Comparison of ENCODE assay signal across 20 mouse cellular contexts in the genomic region with DNA sequence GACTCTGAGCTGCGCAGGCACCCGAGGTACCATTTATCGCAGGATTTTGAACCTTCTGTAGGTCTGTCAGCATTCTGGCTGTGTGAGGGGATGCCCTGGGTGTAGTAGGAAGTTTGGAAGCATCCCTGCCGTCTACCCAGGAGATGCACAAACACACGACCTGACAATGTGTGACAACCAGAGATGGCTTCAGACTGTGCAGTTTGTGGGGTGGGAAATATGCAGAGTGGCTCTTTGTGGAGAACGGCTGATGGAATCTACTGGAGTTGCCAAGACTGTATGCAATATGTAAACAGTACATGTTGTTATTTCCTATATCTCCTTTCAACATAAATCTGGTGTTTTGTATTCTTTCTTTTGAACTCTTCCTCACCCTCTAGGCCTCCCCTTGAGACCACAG. TPM values are rescaled to one million over a fixed set of nuclear protein-coding genes. Genes with fewer than 3 reads are reported as not detected.
DNase-seq lines count a peak whose midpoint lies in the region; ATAC-seq and TF ChIP-seq lines count a peak whose summit lies in the region.
"Had no signal": no experiment of that assay in that cellular context is flagged by ENCODE, and none has a peak within 500 bp of the region (broad histone marks: within the 10 kb centered on the region; RNA-seq: fewer than 3 reads in every experiment).

No protein-coding gene starts in this region.

- WGBS in forebrain, embryonic 15.5 days = 46% methylated on average over 6 of the region's 6 CpGs
- 77% methylated on average over 6 of the region's 6 CpGs for WGBS in forebrain, embryonic 13.5 days
- 50% methylated on average over 6 of the region's 6 CpGs for WGBS in kidney, adult 2 months
- 76% methylated on average over 6 of the region's 6 CpGs for WGBS in kidney, embryonic 16.5 days
- 48% methylated on average over 6 of the region's 6 CpGs for WGBS in lung, postnatal 0 days
- WGBS in neural tube, embryonic 15.5 days = 70% methylated on average over 6 of the region's 6 CpGs

- no peaks in the 10 kb centered on the region for H3K27me3 ChIP-seq in forebrain, embryonic 15.5 days
- 0 out of 2 replicates have a peak, but pooled peaks cover 3% of the 10 kb centered on the region for H3K27me3 ChIP-seq in forebrain, embryonic 13.5 days
- H3K27me3 ChIP-seq in kidney, adult 2 months (replicated peaks; ENCODE audit: control insufficient read depth, insufficient read depth, low read length) = no peaks in the 10 kb centered on the region
- no peaks in the 10 kb centered on the region for H3K27me3 ChIP-seq in kidney, embryonic 16.5 days (ENCODE audit: insufficient read depth, low read length)
- no peaks in the 10 kb centered on the region for H3K27me3 ChIP-seq in lung, postnatal 0 days (replicated peaks; ENCODE audit: insufficient read depth, low read length)
- H3K27me3 ChIP-seq in neural tube, embryonic 15.5 days (replicated peaks) = no peaks in the 10 kb centered on the region
- H3K27me3 ChIP-seq: hindbrain, embryonic 15.5 days had no signal

- peak; percentile 35; the same call in 1 of the 2 replicates for ATAC-seq in forebrain, embryonic 15.5 days (replicated peaks)
- ATAC-seq in forebrain, embryonic 13.5 days = no peak
- no peak for ATAC-seq in kidney, embryonic 16.5 days (ENCODE audit: low FRiP score, low TSS enrichment)
- ATAC-seq in lung, postnatal 0 days = peak; percentile 34; the same call in 1 of the 2 replicates
- no peak for ATAC-seq in neural tube, embryonic 15.5 days (ENCODE audit: low FRiP score)
- ATAC-seq: CD4-positive, CD25-positive, alpha-beta regulatory T cell, adult 4 months had no signal

- H3K4me3 ChIP-seq in forebrain, embryonic 15.5 days = no peak overlapping the region
- no peak overlapping the region for H3K4me3 ChIP-seq in forebrain, embryonic 13.5 days
- H3K4me3 ChIP-seq in kidney, adult 2 months (ENCODE audit: insufficient read depth, low read depth, low read length) = no peak overlapping the region
- H3K4me3 ChIP-seq in kidney, embryonic 16.5 days (ENCODE audit: low read length) = no peak overlapping the region
- no peak overlapping the region for H3K4me3 ChIP-seq in lung, postnatal 0 days (ENCODE audit: low read depth, low read length)
- no peak overlapping the region for H3K4me3 ChIP-seq in neural tube, embryonic 15.5 days (replicated peaks)
- H3K4me3 ChIP-seq: embryonic facial prominence, embryonic 10.5 days; heart, embryonic 13.5 days; hindbrain, embryonic 15.5 days had no signal

- no peak overlapping the region for H3K9ac ChIP-seq in forebrain, embryonic 15.5 days (replicated peaks)
- H3K9ac ChIP-seq in forebrain, embryonic 13.5 days = no peak overlapping the region
- H3K9ac ChIP-seq in kidney, embryonic 16.5 days (replicated peaks; ENCODE audit: low read length) = no peak overlapping the region
- H3K9ac ChIP-seq in lung, postnatal 0 days (replicated peaks; ENCODE audit: low read depth) = no peak overlapping the region
- H3K9ac ChIP-seq in neural tube, embryonic 15.5 days (replicated peaks) = no peak overlapping the region
- H3K9ac ChIP-seq: heart, embryonic 13.5 days; hindbrain, embryonic 15.5 days had no signal

- H3K4me2 ChIP-seq in forebrain, embryonic 15.5 days (replicated peaks) = no peak overlapping the region
- H3K4me2 ChIP-seq in forebrain, embryonic 13.5 days = no peak overlapping the region
- H3K4me2 ChIP-seq in kidney, embryonic 16.5 days (replicated peaks; ENCODE audit: low read depth, low read length) = no peak overlapping the region
- no peak overlapping the region for H3K4me2 ChIP-seq in lung, postnatal 0 days (replicated peaks; ENCODE audit: low read depth, low read length)
- no peak overlapping the region for H3K4me2 ChIP-seq in neural tube, embryonic 15.5 days
- H3K4me2 ChIP-seq: heart, embryonic 13.5 days; hindbrain, embryonic 15.5 days had no signal

- peaks cover 16% of the 10 kb centered on the region for H3K4me1 ChIP-seq in forebrain, embryonic 15.5 days
- H3K4me1 ChIP-seq in forebrain, embryonic 13.5 days = peaks cover 10% of the 10 kb centered on the region
- peaks cover 54% of the 10 kb centered on the region for H3K4me1 ChIP-seq in kidney, adult 2 months (ENCODE audit: control insufficient read depth, insufficient read depth, low read length)
- H3K4me1 ChIP-seq in kidney, embryonic 16.5 days (ENCODE audit: insufficient read depth, low read length) = peaks cover 32% of the 10 kb centered on the region
- H3K4me1 ChIP-seq in lung, postnatal 0 days (ENCODE audit: insufficient read depth, low read depth, low read length) = peaks cover 14% of the 10 kb centered on the region
- H3K4me1 ChIP-seq in neural tube, embryonic 15.5 days = peaks cover 8% of the 10 kb centered on the region; the same call in 1 of the 2 replicates

- no peak for TF ChIP-seq EP300 in lung, postnatal 0 days (IDR thresholded peaks at IDR 0.05)

- DNase-seq in kidney, adult 2 months = no peak
- DNase-seq in lung, postnatal 0 days (ENCODE audit: low spot score) = peak; percentile 43
- no peak for DNase-seq in lung, postnatal 4 days
- no peak for DNase-seq in neural tube, embryonic 10.5 days (ENCODE audit: extremely low spot score, low spot score)
- DNase-seq: adrenal gland, adult 8-10 months; adrenal gland, postnatal 36 days; B cell, adult 2 months; cerebellum, adult 2 months; gastrocnemius, postnatal 14 days; heart, postnatal 36 days had no signal

- no peaks in the 10 kb centered on the region for H3K36me3 ChIP-seq in forebrain, embryonic 15.5 days
- no peaks in the 10 kb centered on the region for H3K36me3 ChIP-seq in forebrain, embryonic 13.5 days (ENCODE audit: poor library complexity, severe bottlenecking)
- H3K36me3 ChIP-seq in kidney, adult 2 months (ENCODE audit: control insufficient read depth, insufficient read depth, low read length) = peaks cover 10% of the 10 kb centered on the region
- H3K36me3 ChIP-seq in kidney, embryonic 16.5 days (ENCODE audit: insufficient read depth, low read length) = no peaks in the 10 kb centered on the region
- H3K36me3 ChIP-seq in lung, postnatal 0 days (ENCODE audit: insufficient read depth, low read length) = no peaks in the 10 kb centered on the region
- no peaks in the 10 kb centered on the region for H3K36me3 ChIP-seq in neural tube, embryonic 15.5 days
- H3K36me3 ChIP-seq: embryonic facial prominence, embryonic 10.5 days; G1E; heart, embryonic 13.5 days; hindbrain, embryonic 15.5 days had no signal

- H3K27ac ChIP-seq in forebrain, embryonic 15.5 days (replicated peaks) = no peak overlapping the region
- no peak overlapping the region for H3K27ac ChIP-seq in forebrain, embryonic 13.5 days
- 0 out of 2 replicates have a peak overlapping the region, but pooled peaks have one; percentile 7 for H3K27ac ChIP-seq in kidney, adult 2 months (ENCODE audit: insufficient read depth, low read depth, low read length)
- H3K27ac ChIP-seq in kidney, embryonic 16.5 days (ENCODE audit: low read length) = no peak overlapping the region
- H3K27ac ChIP-seq in lung, postnatal 0 days (ENCODE audit: low read length) = no peak overlapping the region
- peak overlapping the region; percentile 24; the same call in 1 of the 2 replicates for H3K27ac ChIP-seq in neural tube, embryonic 15.5 days (replicated peaks)
- H3K27ac ChIP-seq: embryonic facial prominence, embryonic 10.5 days; heart, embryonic 13.5 days; hindbrain, embryonic 15.5 days had no signal

- no peak for TF ChIP-seq CTCF in kidney, adult 2 months (conservative IDR thresholded peaks at IDR 0.05; ENCODE audit: insufficient read depth, insufficient read length, low read depth, low read length)
- no peak for TF ChIP-seq CTCF in lung, postnatal 0 days (IDR thresholded peaks at IDR 0.05)

- no peak for TF ChIP-seq POLR2A in kidney, adult 2 months (IDR thresholded peaks at IDR 0.05; ENCODE audit: low read depth, low read length)

- H3K9me3 ChIP-seq in forebrain, embryonic 15.5 days = no peaks in the 10 kb centered on the region
- H3K9me3 ChIP-seq in forebrain, embryonic 13.5 days (replicated peaks) = no peaks in the 10 kb centered on the region
- H3K9me3 ChIP-seq in kidney, embryonic 16.5 days (ENCODE audit: low read length) = no peaks in the 10 kb centered on the region
- H3K9me3 ChIP-seq in lung, postnatal 0 days (ENCODE audit: low read length) = no peaks in the 10 kb centered on the region
- H3K9me3 ChIP-seq in neural tube, embryonic 15.5 days (replicated peaks) = no peaks in the 10 kb centered on the region
- H3K9me3 ChIP-seq: embryonic facial prominence, embryonic 10.5 days; G1E; heart, embryonic 13.5 days; hindbrain, embryonic 15.5 days had no signal

RNA-seq across cellular contexts. Expression of a gene that starts 33.0 kb away (rescaled TPM):
- 0.15 TPM in 1 of 2 replicates, not detected in the other for polyA plus RNA-seq in forebrain, embryonic 15.5 days (2015; fragmentation: Nextera tagmentation; extraction: Ambion mirVana)
- polyA plus RNA-seq in forebrain, embryonic 13.5 days (2015; fragmentation: Nextera tagmentation; extraction: Ambion mirVana) = not detected in 2 replicates
- polyA plus RNA-seq in kidney, adult 2 months (2012; rRNA removed) = 0.22 and 0.26 TPM in 2 replicates
- 0.56 and 1.2 TPM in 2 replicates for polyA plus RNA-seq in kidney, embryonic 16.5 days (2015; fragmentation: Nextera tagmentation; extraction: Ambion mirVana)
- 1.7 TPM in 2 replicates for polyA plus RNA-seq in lung, postnatal 0 days (2015; fragmentation: Nextera tagmentation; extraction: Ambion mirVana)
- 0.14 TPM in 1 of 2 replicates, not detected in the other for polyA plus RNA-seq in neural tube, embryonic 15.5 days (2015; fragmentation: Nextera tagmentation; extraction: Ambion mirVana)
- polyA plus RNA-seq: CD4-positive, CD25-positive, alpha-beta regulatory T cell, adult 4 months; cerebellum, adult 2 months; embryonic facial prominence, embryonic 10.5 days; forebrain, embryonic 16.5 days; G1E; heart, embryonic 13.5 days; hindbrain, embryonic 15.5 days had no signal

Comparison
In these comparisons a context has a peak if more than half of its experiments do, and no peak if none do; other contexts are left out.
1. ATAC-seq: peak in forebrain, embryonic 15.5 days (single experiment) and lung, postnatal 0 days (single experiment); none in forebrain, embryonic 13.5 days (single experiment), kidney, embryonic 16.5 days (single experiment) and neural tube, embryonic 15.5 days (single experiment).
2. H3K27ac ChIP-seq: peak in kidney, adult 2 months (single experiment) and neural tube, embryonic 15.5 days (single experiment); none in forebrain, embryonic 15.5 days (single experiment), forebrain, embryonic 13.5 days (single experiment), kidney, embryonic 16.5 days (single experiment) and lung, postnatal 0 days (single experiment).